Mouse (Mus musculus): ENCODE measurements around the gene Fcgbp. TPM values are rescaled to one million over a fixed set of nuclear protein-coding genes. Genes with fewer than 3 reads are reported as not detected.
"Not testable (repeated sequence)": the region's sequence is repeated elsewhere in the genome, so short reads cannot be mapped to it uniquely, and the experiment has no call there.

Gene Fcgbp
- polyA plus RNA-seq, 1 experiment from 2014 or later = 0.40 TPM

DNA sequence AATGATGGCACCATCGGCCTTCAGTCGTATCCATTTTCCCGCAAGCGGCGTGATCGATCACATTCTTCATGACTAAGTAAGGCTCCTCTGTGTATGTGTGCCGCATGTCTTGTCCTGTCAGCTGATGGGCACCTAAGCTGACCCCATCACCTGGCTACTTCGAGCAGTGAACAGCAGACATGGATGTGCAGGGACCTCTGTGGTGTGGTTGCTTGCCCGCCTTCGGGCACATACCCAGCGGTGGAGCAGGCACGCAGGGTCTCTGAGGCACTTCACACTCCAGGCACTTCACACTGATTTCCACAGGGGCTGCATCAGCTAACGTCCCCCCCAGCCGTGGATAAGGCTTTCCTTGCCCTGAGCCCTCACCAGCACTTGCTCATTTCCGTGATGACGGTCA is 28.1 kb downstream of the Fcgbp start:
- Histone ChIP-seq H3K9me3 (peaks cover 24% of the 10 kb centered on the region), H3K36me3 (replicated peaks) (no peaks in the 10 kb centered on the region), H3K27me3 (ENCODE audit: poor library complexity, severe bottlenecking) (peaks cover 7% of the 10 kb centered on the region; the same call in 1 of the 2 replicates), H3K4me1 (no peaks in the 10 kb centered on the region), H3K27ac (no peak overlapping the region), H3K4me3 (no peak overlapping the region)
- 91% methylated on average over 16 of the region's 16 CpGs for WGBS
- DNase-seq (ENCODE audit: extremely low spot score, low spot score) = no peak

GRCm38 (mm10) chr7:28100596-28101590 is 29.9 kb downstream of the Fcgbp start:
- DNase-seq (ENCODE audit: extremely low spot score, low spot score) = no peak

DNA sequence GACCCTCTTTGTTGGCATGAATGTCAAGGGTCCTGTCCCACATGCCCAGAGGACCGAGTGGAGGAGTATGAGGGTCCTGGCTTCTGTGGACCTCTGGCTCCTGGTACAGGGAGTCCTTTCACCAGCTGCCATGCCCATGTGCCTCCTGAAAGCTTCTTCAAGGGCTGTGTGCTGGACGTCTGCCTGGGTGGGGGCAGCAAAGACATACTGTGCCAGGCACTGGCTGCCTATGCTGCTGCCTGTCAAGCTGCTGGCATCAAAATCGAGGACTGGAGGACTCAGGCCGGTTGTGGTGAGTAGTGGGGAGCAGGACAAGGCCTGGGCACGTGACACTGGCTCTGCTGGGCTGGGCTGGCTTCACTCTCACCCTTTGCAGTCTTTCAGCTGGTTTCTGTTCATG is 31.9 kb downstream of the Fcgbp start:
- Histone ChIP-seq H3K9me3 (peaks cover 24% of the 10 kb centered on the region), H3K27me3 (ENCODE audit: poor library complexity, severe bottlenecking) (peaks cover 20% of the 10 kb centered on the region)
- not testable (repeated sequence) for H3K36me3 ChIP-seq (replicated peaks); H3K27ac ChIP-seq; H3K4me3 ChIP-seq; DNase-seq (ENCODE audit: extremely low spot score, low spot score); H3K4me1 ChIP-seq
- WGBS = 55% methylated on average over 5 of the region's 5 CpGs

More at GRCm38 (mm10) chr7:28100596-28101590, 29.9 kb downstream of the Fcgbp start:
- Histone ChIP-seq H3K27me3 (ENCODE audit: poor library complexity, severe bottlenecking) (peaks cover 20% of the 10 kb centered on the region), H3K4me1 (peaks cover 9% of the 10 kb centered on the region; the same call in 1 of the 2 replicates), H3K4me3 (no peak overlapping the region), H3K27ac (no peak overlapping the region), H3K9me3 (peaks cover 24% of the 10 kb centered on the region), H3K36me3 (replicated peaks) (no peaks in the 10 kb centered on the region)
- WGBS = 64% methylated on average over 17 of the region's 17 CpGs

- H3K27me3 ChIP-seq (ENCODE audit: poor library complexity, severe bottlenecking) = peaks cover 20% of the 10 kb centered on the region
- peaks cover 11% of the 10 kb centered on the region for H3K9me3 ChIP-seq
- no peak overlapping the region for H3K27ac ChIP-seq
- peak; percentile 33 for DNase-seq (ENCODE audit: extremely low spot score, low spot score)
- H3K4me3 ChIP-seq = peak overlapping the region; percentile 35
- peaks cover 9% of the 10 kb centered on the region; the same call in 1 of the 2 replicates for H3K4me1 ChIP-seq
- 5% methylated on average over 23 of the region's 23 CpGs for WGBS
- no peaks in the 10 kb centered on the region for H3K36me3 ChIP-seq (replicated peaks)
Measured at GRCm38 (mm10) chr7:28104670-28105069, 33.6 kb downstream of the Fcgbp start.

DNA sequence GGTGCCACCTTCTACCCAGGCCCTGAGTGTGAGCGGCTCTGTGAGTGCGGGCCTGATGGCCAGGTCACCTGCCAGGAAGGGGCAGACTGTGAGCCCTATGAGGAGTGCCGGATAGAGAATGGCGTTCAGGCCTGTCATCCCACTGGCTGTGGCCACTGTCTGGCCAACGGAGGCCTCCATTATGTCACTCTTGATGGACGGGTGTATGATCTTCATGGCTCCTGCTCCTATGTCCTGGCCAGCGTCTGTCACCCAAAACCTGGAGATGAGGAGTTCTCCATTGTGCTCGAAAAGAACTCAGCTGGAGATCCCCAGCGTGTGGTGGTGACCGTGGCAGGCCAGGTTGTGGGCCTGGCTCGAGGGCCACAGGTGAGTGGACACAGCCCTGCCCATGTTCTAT is 35.2 kb downstream of the Fcgbp start:
- peaks cover 20% of the 10 kb centered on the region for H3K27me3 ChIP-seq (ENCODE audit: poor library complexity, severe bottlenecking)
- H3K4me3 ChIP-seq = no peak overlapping the region
- H3K4me1 ChIP-seq = peaks cover 9% of the 10 kb centered on the region; the same call in 1 of the 2 replicates
- H3K27ac ChIP-seq = no peak overlapping the region
- no peak for DNase-seq (ENCODE audit: extremely low spot score, low spot score)
- no peaks in the 10 kb centered on the region for H3K9me3 ChIP-seq
- WGBS = 91% methylated on average over 11 of the region's 11 CpGs
- no peaks in the 10 kb centered on the region for H3K36me3 ChIP-seq (replicated peaks)

GRCm38 (mm10) chr7:28114648-28115047 is 43.6 kb downstream of the Fcgbp start:
- H3K9me3 ChIP-seq = no peaks in the 10 kb centered on the region
- H3K27ac ChIP-seq = no peak overlapping the region
- H3K4me3 ChIP-seq = no peak overlapping the region
- no peaks in the 10 kb centered on the region for H3K27me3 ChIP-seq (ENCODE audit: poor library complexity, severe bottlenecking)
- DNase-seq (ENCODE audit: extremely low spot score, low spot score) = no peak
- no peaks in the 10 kb centered on the region for H3K4me1 ChIP-seq
- WGBS = 76% methylated on average over 2 of the region's 2 CpGs
- H3K36me3 ChIP-seq (replicated peaks) = no peaks in the 10 kb centered on the region

GRCm38 (mm10) chr7:28129166-28129565 is 58.1 kb downstream of the Fcgbp start, which contains the start of gene 9530053A07Rik:
Gene 9530053A07Rik, plus strand, starts transcription at chr7:28129466.
- H3K27ac ChIP-seq = no peak within 1 kb of the TSS
- WGBS = 77% methylated on average over 5 of the region's 5 CpGs
- no peak within 1 kb of the TSS for H3K4me3 ChIP-seq

DNA sequence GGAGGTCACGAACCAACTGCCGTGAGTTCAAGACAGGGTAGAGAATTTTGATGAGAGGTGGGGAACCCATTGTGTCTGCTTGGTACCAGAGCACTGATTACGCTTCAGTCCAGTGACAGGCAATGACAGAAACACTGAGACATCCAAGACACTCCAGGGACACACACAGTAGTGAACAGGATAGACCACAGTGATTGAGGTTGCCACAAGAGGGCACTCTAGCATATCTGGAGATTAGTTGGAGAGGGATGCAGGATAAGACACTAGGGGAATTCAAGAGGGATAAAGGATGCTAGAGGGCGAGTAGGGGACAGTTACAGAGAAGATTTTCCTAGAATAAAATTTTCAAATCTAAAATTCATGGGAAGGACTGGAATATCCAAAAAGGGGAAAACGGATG is 66.6 kb downstream of the Fcgbp start:
- Histone ChIP-seq H3K4me1 (no peaks in the 10 kb centered on the region), H3K36me3 (replicated peaks) (no peaks in the 10 kb centered on the region), H3K27ac (no peak overlapping the region), H3K4me3 (no peak overlapping the region), H3K9me3 (peaks cover under 1% of the 10 kb centered on the region; the same call in 1 of the 2 replicates), H3K27me3 (ENCODE audit: poor library complexity, severe bottlenecking) (no peaks in the 10 kb centered on the region)
- no peak for DNase-seq (ENCODE audit: extremely low spot score, low spot score)
- 55% methylated on average over 5 of the region's 5 CpGs for WGBS

More at GRCm38 (mm10) chr7:28129166-28129565, 58.1 kb downstream of the Fcgbp start, which contains the start of gene 9530053A07Rik:
- Histone ChIP-seq H3K36me3 (replicated peaks) (no peaks in the 10 kb centered on the region), H3K27me3 (ENCODE audit: poor library complexity, severe bottlenecking) (no peaks in the 10 kb centered on the region), H3K4me1 (no peaks in the 10 kb centered on the region), H3K9me3 (no peaks in the 10 kb centered on the region; the same call in 1 of the 2 replicates)
- no peak for DNase-seq (ENCODE audit: extremely low spot score, low spot score)

- H3K27me3 ChIP-seq (ENCODE audit: poor library complexity, severe bottlenecking) = peaks cover 11% of the 10 kb centered on the region
- H3K36me3 ChIP-seq (replicated peaks) = no peaks in the 10 kb centered on the region
- peaks cover 10% of the 10 kb centered on the region for H3K4me1 ChIP-seq
- DNase-seq (ENCODE audit: extremely low spot score, low spot score) = peak; percentile 81
- peak overlapping the region; percentile 54 for H3K27ac ChIP-seq
- H3K9me3 ChIP-seq = peaks cover 11% of the 10 kb centered on the region
- WGBS = 23% methylated on average over 3 of the region's 3 CpGs
- no peak overlapping the region for H3K4me3 ChIP-seq
Measured at GRCm38 (mm10) chr7:28148263-28148662, 77.2 kb downstream of the Fcgbp start.

DNA sequence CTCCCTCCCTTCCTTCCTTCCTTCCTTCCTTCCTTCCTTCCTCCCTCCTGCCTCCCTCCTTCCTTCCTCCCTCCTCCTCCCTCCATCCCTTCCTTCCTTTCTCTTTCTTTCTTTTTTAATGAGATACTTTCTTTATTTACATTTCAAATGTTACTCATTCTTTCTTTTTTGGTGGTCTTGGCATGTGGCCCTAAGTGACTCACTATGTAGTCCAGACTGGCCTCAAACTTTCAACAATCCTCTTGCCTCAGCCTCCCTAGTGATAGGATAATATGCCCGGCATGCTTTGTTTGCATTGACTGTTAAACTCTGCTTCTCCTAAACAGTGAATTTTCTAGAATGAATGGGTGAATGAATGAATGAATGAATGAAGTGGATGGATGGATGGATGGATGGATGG is 78.8 kb downstream of the Fcgbp start:
- Histone ChIP-seq H3K4me1 (peaks cover 10% of the 10 kb centered on the region), H3K36me3 (replicated peaks) (no peaks in the 10 kb centered on the region), H3K27ac (no peak overlapping the region), H3K9me3 (no peaks in the 10 kb centered on the region), H3K4me3 (no peak overlapping the region), H3K27me3 (ENCODE audit: poor library complexity, severe bottlenecking) (peaks cover 11% of the 10 kb centered on the region)
- WGBS = 97% methylated on average over 1 of the region's 1 CpGs
- no peak for DNase-seq (ENCODE audit: extremely low spot score, low spot score)

DNA sequence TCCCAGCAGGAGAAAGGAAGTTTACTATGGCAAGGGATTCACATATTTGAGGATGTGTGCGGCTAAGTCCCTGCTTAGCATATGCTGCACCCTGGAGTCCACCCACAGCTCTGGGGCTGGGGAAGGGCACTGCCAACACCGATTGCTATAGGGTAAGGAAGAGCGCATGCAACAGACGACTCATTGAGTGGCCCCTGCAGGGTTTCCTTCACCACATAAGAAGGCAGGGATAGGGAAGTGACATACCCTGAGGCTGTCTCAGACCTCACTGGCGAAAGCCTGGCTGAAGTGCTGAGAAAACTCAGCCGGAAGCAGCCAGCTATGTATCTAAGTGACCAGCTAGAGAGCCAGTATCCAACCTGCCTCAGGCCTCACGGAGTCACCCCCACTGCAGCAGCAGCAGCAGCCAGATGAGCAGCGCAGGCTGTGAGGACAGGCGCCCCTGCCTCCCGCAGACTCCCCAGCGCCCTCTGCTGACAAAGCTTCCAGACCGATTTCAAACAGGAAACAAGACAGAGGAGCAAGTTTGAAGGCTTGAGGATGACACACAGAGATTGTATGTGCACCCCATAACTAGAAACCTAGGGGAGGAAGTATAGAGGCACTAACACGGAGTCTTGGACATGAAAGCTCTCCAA is 80.7 kb downstream of the Fcgbp start:
- peak; percentile 44 for DNase-seq (ENCODE audit: extremely low spot score, low spot score)
- Histone ChIP-seq H3K27ac (no peak overlapping the region), H3K9me3 (no peaks in the 10 kb centered on the region), H3K36me3 (replicated peaks) (no peaks in the 10 kb centered on the region), H3K4me1 (peaks cover 10% of the 10 kb centered on the region), H3K4me3 (no peak overlapping the region), H3K27me3 (ENCODE audit: poor library complexity, severe bottlenecking) (peaks cover 9% of the 10 kb centered on the region)
- WGBS = 16% methylated on average over 13 of the region's 13 CpGs

- not testable (repeated sequence) for H3K36me3 ChIP-seq (replicated peaks); H3K27ac ChIP-seq; H3K9me3 ChIP-seq; H3K4me1 ChIP-seq; H3K27me3 ChIP-seq (ENCODE audit: poor library complexity, severe bottlenecking); H3K4me3 ChIP-seq; DNase-seq (ENCODE audit: extremely low spot score, low spot score)
- WGBS = 51% methylated on average over 5 of the region's 5 CpGs
Measured at GRCm38 (mm10) chr7:28153595-28153994, 82.6 kb downstream of the Fcgbp start.

DNA sequence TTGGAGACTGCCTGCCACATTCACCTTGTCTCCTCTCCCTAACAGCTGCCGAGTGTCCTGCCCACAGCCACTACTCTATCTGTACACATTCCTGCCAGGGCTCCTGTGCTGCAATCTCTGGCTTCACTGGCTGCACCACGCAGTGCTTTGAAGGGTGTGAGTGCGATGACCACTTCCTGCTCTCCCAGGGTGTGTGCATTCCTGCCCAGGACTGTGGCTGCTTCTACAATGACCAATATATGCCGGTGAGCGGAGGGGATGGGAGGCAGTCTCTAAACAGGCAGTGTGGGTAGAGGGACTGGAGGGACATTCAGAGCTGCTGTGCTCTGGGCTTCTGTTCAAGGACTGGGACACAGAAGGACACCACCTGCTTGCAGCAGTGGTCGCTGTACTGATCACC is 88.3 kb downstream of the Fcgbp start:
- Histone ChIP-seq H3K4me3 (no peak overlapping the region), H3K36me3 (replicated peaks) (no peaks in the 10 kb centered on the region), H3K27ac (no peak overlapping the region), H3K27me3 (ENCODE audit: poor library complexity, severe bottlenecking) (no peaks in the 10 kb centered on the region), H3K4me1 (peaks cover 5% of the 10 kb centered on the region), H3K9me3 (no peaks in the 10 kb centered on the region)
- DNase-seq (ENCODE audit: extremely low spot score, low spot score) = no peak
- WGBS = 69% methylated on average over 6 of the region's 6 CpGs
